Mouse (Mus musculus) lung, embryonic 15.5 days (tissue): Measurements from ENCODE around the gene Fam3c. TPM values are rescaled to one million over a fixed set of nuclear protein-coding genes. Genes with fewer than 3 reads are reported as not detected.
A peak's percentile ranks its signal among the peaks of the same experiment; 100 is the strongest.

Experiments used
- ATAC-seq: fragments of 200-750 bp; cut with Nextera tagmentation; 2 replicates; pipeline ENCODE4 v1.8.0; 2017; ENCODE audit warnings: moderate number of reproducible peaks, borderline replicate concordance; ENCODE audit not compliant: low FRiP score, low TSS enrichment; ENCODE audit errors: extremely low read depth
- H3K27ac ChIP-seq: fragments of 300-500 bp; sonication (generic); 2 replicates; pipeline ENCODE4 v1.5.1; 2015; ENCODE audit warnings: moderate library complexity, mild to moderate bottlenecking, inconsistent platforms
- H3K27me3 ChIP-seq: fragments of 300-500 bp; sonication (generic); 2 replicates; pipeline ENCODE4 v1.6.1; 2015; ENCODE audit warnings: inconsistent platforms
- H3K36me3 ChIP-seq: fragments of 300-500 bp; sonication (generic); 2 replicates; pipeline ENCODE4 v1.6.1; 2015; ENCODE audit warnings: inconsistent platforms
- H3K4me1 ChIP-seq: fragments of 300-500 bp; sonication (generic); 2 replicates; pipeline ENCODE4 v1.6.1; 2015; ENCODE audit warnings: inconsistent platforms
- H3K4me2 ChIP-seq: fragments of 300-500 bp; sonication (generic); 2 replicates; pipeline ENCODE4 v1.6.1; 2015; ENCODE audit warnings: inconsistent platforms, mild to moderate bottlenecking, moderate library complexity
- H3K4me3 ChIP-seq: fragments of 300-500 bp; sonication (generic); 2 replicates; pipeline ENCODE4 v1.5.1; 2015; ENCODE audit warnings: mild to moderate bottlenecking, inconsistent platforms
- H3K9ac ChIP-seq: fragments of 300-500 bp; sonication (generic); 2 replicates; pipeline ENCODE4 v1.6.1; 2015; ENCODE audit warnings: inconsistent platforms
- H3K9me3 ChIP-seq: fragments of 300-500 bp; sonication (generic); 2 replicates; pipeline ENCODE4 v1.6.1; 2016; ENCODE audit warnings: inconsistent platforms
- WGBS: fragments of 180-500 bp; shearing (Covaris S2); methylation state at CpG from one replicate; pipeline ENCODE4 v1.1.7; 2015; 5-methylcytosine and 5-hydroxymethylcytosine counted together
- polyA plus RNA-seq: library from polyadenylated mRNA; unstranded; fragments of >200 nt; fragmentation: Nextera tagmentation; extraction: Ambion mirVana; gene quantifications from 2 replicates; pipeline ENCODE4 v1.2.1, GENCODE M21; 2015

Gene Fam3c
- polyA plus RNA-seq = 74.0 and 84.1 TPM in 2 replicates

DNA sequence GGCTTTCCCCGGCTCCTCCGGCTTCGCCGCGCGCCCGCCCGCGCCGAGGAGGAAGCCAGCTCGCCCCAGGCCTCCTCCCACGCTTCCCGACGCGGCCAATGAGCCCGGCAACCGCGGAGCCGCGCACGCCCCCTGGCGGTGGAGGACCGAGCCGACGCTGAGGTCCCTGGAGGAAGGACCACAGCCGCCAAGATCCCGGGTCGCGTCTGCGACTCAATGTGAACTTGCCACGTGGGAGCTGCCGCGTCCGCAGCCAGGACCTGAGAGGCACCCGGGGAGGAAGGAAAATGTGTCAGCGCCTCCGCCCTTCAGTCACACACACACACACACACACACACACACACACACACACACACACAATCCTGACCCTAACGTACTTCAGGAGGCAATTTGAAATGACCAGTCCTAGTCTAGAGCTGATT is at the start of gene Fam3c:
Gene Fam3c (minus strand): TSS at position 158 of the 422 bp plus-strand sequence.
- H3K4me3 ChIP-seq = peak within 1 kb of the TSS; percentile 90
- H3K27me3 ChIP-seq = no peaks in the 10 kb centered on the region
- H3K36me3 ChIP-seq = no peaks in the 10 kb centered on the region
- H3K9ac ChIP-seq = peak within 1 kb of the TSS; percentile 84
- H3K4me1 ChIP-seq = peaks cover 17% of the 10 kb centered on the region
- H3K4me2 ChIP-seq = peak within 1 kb of the TSS; percentile 73
- ATAC-seq = peak; percentile 97
- WGBS = under 1% methylated on average over 33 of the region's 38 CpGs
- no peaks in the 10 kb centered on the region for H3K9me3 ChIP-seq
- peak within 1 kb of the TSS; percentile 92 for H3K27ac ChIP-seq

DNA sequence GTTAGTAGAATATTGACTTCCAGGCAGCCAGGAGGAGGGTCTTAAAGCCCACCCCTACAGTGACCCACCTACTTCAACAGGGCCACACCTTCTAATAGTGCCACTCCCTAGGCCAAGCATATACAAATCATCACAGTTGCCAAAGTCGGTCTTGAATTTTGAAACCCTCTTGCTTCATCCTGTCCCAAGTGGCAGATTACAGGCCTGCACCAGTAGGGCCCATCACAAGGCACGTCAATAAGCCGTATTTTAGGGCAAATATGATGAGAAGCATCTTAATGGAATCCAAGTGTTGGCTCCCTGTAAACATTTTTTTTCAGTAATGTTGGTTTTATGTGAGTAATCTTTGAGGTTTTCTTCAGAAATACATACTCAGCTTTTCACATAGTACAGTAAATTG is 49.0 kb upstream of the Fam3c start:
- Histone ChIP-seq H3K4me2 (no peak overlapping the region), H3K4me1 (no peaks in the 10 kb centered on the region), H3K9ac (no peak overlapping the region), H3K27ac (no peak overlapping the region), H3K9me3 (no peaks in the 10 kb centered on the region), H3K36me3 (no peaks in the 10 kb centered on the region), H3K27me3 (no peaks in the 10 kb centered on the region), H3K4me3 (no peak overlapping the region)
- WGBS = 77% methylated on average over 3 of the region's 3 CpGs
- ATAC-seq = no peak

DNA sequence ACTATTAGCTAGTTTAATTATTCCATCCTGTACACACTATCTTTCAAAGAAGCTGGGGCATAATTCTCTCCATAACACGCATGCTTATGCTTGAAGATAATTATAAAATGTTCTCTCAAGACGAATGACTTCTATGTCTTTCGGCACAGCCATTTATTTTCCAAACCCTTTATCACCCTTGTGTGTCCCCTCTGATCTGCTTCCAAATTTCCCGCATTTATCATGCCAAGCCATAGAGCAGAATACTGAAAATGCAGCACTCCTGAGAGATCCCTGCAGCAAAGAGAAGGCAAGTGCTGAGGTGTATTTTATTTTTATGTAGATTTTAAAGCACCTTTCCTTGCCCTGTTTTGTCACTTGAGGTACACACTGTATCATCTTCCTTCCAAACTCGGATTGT is 47.7 kb upstream of the Fam3c start:
- 64% methylated on average over 5 of the region's 5 CpGs for WGBS
- no peak for ATAC-seq
- no peaks in the 10 kb centered on the region for H3K36me3 ChIP-seq

DNA sequence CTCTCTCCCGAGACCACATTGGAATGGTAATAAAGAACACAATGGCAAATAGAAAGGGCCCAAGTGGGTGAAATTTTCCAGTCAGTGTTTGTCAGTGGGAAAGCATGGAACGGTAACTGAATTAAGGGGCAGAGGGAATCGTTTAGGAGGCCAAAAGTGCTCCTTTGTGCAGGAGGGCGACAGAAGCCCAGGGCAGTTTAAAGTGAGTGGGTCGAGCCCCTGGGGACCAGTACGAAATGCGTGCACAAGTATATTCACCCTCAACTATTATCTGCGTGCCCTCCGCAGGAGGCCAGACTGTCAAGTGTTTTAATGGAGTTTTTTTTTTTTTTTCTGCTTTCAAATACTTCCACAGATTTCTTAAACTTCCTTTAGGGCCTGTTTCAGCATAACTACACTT is 47.3 kb upstream of the Fam3c start:
- no peaks in the 10 kb centered on the region for H3K36me3 ChIP-seq
- no peak for ATAC-seq
- no peak overlapping the region for H3K4me3 ChIP-seq
- H3K9ac ChIP-seq = no peak overlapping the region
- H3K4me1 ChIP-seq = no peaks in the 10 kb centered on the region
- no peak overlapping the region for H3K27ac ChIP-seq
- no peaks in the 10 kb centered on the region for H3K9me3 ChIP-seq
- no peak overlapping the region for H3K4me2 ChIP-seq
- 69% methylated on average over 9 of the region's 9 CpGs for WGBS
- no peaks in the 10 kb centered on the region for H3K27me3 ChIP-seq

More for the DNA sequence above, 47.7 kb upstream of the Fam3c start:
- Histone ChIP-seq H3K4me3 (no peak overlapping the region), H3K4me1 (no peaks in the 10 kb centered on the region), H3K27me3 (no peaks in the 10 kb centered on the region), H3K9ac (no peak overlapping the region), H3K9me3 (no peaks in the 10 kb centered on the region), H3K27ac (no peak overlapping the region), H3K4me2 (no peak overlapping the region)

DNA sequence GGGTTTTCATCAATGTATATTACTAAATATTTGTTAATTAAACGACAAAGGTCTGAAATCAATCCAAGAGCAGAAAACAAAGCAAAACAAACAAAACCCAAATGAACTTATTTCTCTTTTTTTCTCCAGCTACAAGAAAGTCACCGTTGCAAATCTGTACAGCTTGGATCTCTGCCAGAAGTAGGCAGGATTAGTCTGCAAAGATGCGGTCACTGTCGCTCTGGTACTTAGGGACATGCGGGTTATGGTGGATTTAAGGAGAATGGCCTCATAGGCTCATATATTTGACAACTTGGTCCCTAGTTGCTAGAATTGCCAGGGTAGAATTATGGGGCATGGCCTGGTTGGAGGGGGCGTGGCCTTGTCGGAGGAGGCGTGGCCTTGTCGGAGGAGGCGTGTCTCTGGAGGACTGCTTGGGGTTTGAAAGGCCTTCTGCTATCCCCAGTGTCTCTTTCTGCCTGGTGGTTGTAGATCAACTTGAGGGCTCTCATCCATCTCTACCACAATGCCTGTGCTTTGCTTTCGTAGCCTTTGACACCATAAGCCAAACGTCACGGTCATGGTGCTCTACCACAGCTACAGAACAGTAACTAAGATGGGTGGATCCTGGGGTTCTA is 46.6 kb upstream of the Fam3c start:
- Histone ChIP-seq H3K4me1 (no peaks in the 10 kb centered on the region), H3K27ac (no peak overlapping the region), H3K9me3 (no peaks in the 10 kb centered on the region), H3K4me3 (no peak overlapping the region), H3K36me3 (no peaks in the 10 kb centered on the region), H3K4me2 (no peak overlapping the region), H3K27me3 (no peaks in the 10 kb centered on the region), H3K9ac (no peak overlapping the region)
- WGBS = 78% methylated on average over 13 of the region's 13 CpGs
- no peak for ATAC-seq

DNA sequence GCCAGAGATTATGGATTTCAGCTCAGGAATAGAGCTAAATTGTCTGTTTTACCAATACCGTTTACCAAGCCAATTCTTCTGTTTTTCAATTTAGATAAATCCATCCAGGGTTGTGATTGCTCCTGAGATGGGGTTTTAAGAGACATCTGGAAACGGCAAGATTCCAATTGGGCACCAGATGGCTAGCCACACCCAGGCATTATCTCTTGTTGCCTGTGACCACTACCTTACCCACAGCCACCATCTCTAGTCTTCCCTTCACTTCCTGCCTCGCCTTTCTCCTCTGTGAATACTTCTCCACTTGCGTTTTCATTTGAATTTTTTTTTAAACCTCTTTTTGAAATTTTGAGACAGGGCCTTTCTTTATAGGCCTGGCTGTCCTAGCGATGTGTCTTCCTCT is 46.0 kb upstream of the Fam3c start:
- 78% methylated on average over 5 of the region's 5 CpGs for WGBS
- ATAC-seq = no peak
- H3K4me1 ChIP-seq = no peaks in the 10 kb centered on the region

DNA sequence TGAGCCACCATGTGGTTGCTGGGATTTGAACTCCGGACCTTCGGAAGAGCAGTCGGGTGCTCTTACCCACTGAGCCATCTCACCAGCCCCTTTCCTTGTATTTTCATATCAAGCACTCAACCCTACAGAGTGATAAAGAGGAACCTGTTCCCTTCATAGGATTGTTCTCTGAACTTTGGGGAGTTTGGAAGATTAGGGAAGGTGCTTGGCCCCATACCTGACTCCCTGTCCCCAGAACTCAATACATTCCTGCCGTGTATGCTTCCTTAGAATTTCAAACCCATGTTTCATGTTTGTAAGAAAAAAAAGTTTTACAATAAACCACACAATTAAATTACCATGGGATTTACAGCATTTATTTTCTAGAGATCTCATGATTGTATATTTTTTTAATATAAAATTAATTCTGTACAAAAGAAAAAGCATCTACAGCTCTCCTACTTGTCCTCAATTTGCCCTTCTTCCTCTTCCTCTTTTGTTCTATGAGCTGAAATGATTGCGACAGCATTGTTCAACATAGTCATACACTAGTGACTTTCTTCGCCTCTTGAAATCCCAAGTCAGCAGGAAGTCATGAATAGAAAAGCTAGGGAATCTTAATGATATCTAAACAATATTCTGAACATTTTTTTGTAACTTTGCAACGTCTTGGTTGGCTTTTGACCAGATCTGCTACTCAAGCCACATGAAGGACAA is 42.2 kb upstream of the Fam3c start:
- Histone ChIP-seq H3K4me2 (no peak overlapping the region), H3K36me3 (no peaks in the 10 kb centered on the region), H3K27me3 (no peaks in the 10 kb centered on the region), H3K9me3 (no peaks in the 10 kb centered on the region), H3K27ac (no peak overlapping the region), H3K4me3 (no peak overlapping the region), H3K4me1 (no peaks in the 10 kb centered on the region), H3K9ac (no peak overlapping the region)
- ATAC-seq = no peak
- WGBS = 85% methylated on average over 7 of the region's 7 CpGs

More for the DNA sequence above, 46.0 kb upstream of the Fam3c start:
- H3K4me3 ChIP-seq = no peak overlapping the region
- H3K27me3 ChIP-seq = no peaks in the 10 kb centered on the region
- H3K9ac ChIP-seq = no peak overlapping the region
- H3K4me2 ChIP-seq = no peak overlapping the region
- H3K27ac ChIP-seq = no peak overlapping the region
- no peaks in the 10 kb centered on the region for H3K36me3 ChIP-seq
- no peaks in the 10 kb centered on the region for H3K9me3 ChIP-seq

DNA sequence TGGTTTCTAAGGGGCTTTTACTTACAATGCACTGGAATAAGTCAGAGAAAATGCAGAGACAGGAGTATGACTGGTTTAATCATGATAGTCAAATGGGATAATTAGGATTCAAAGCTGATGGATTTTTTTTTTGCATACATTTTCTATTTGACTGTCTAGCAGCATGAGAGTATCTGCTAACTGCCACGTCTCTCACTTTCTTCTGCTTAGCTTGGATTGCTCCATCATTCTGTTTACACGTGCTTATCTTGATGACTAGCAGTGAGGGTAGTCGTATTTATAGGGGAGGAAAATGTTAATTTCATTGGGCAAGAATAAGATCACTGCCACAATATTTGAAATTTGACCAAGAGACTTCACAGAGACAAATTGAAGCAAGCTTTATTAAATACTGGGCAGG is 39.2 kb upstream of the Fam3c start:
- Histone ChIP-seq H3K4me1 (0 out of 2 replicates have a peak, but pooled peaks cover 5% of the 10 kb centered on the region), H3K27me3 (no peaks in the 10 kb centered on the region), H3K9me3 (no peaks in the 10 kb centered on the region), H3K4me3 (no peak overlapping the region), H3K27ac (no peak overlapping the region), H3K9ac (no peak overlapping the region), H3K36me3 (no peaks in the 10 kb centered on the region), H3K4me2 (no peak overlapping the region)
- 26% methylated on average over 3 of the region's 3 CpGs for WGBS
- no peak for ATAC-seq

DNA sequence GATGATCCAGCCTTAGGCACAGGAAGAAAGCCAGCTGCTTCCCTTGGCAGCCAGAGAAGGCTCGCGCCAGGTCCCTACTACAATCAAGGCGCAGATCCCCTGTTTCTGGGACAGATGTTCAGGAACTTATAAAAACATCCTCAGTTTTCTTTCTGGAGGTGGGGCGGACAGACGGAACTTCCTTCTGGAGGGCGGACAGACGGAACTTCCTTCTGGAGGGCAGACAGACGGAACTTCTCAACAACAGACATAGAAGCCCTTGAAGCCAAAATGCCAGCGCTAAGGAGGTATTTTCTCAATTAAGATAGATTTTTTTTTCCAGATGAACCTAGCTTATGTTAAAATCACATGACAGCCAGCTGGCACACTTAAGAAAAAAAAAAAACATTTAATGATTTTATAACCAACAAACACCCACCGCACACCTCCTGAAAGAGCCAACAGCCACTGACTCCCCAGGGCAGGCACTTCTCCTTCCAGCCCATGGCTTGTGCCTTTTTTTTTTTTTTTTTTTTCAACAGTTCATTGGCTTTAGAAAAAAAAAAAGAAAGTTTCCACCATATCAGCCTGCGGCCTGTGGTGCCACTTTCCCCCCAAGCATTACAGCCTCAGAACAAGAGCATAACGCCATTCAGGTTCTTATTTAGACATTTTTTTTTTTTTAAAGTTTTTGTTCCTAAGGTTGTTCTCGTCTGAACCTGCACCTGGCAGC is 34.8 kb upstream of the Fam3c start:
- H3K9ac ChIP-seq = no peak overlapping the region
- no peak overlapping the region for H3K27ac ChIP-seq
- 0 out of 2 replicates have a peak, but pooled peaks cover 5% of the 10 kb centered on the region for H3K4me1 ChIP-seq
- no peaks in the 10 kb centered on the region for H3K27me3 ChIP-seq
- no peak overlapping the region for H3K4me2 ChIP-seq
- H3K36me3 ChIP-seq = no peaks in the 10 kb centered on the region
- no peak for ATAC-seq
- no peaks in the 10 kb centered on the region for H3K9me3 ChIP-seq
- no peak overlapping the region for H3K4me3 ChIP-seq
- WGBS = 63% methylated on average over 13 of the region's 13 CpGs

DNA sequence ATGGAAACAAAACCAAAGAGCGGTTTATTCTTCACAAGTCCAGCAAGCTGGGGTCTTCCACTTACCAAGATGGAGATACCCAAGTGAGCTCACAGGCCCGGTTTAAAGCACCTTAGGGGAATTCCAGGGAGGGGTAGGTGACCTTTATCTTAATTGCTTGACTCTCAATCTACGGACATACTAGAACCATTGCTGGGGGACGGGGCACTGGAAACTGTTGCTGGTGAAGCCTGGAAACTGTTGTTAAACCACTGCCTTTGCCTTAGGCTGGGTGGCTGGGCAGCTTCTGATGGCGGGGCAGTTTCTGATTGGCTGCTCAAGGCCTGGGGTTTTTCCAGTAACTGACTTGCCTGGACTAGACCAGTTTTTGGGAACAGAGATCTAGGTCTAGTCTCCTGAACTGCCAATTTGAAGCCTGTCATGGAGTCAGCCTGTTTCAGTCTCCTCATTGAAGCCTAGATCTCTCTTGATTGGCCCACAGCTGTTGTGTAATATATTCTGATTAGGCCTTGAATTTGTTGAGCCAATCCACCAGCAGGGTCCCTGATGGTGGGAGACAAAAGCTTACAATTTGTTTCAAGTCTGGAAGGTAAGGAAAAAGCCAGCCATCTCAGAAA is 29.3 kb upstream of the Fam3c start:
- Histone ChIP-seq H3K4me3 (no peak overlapping the region), H3K27me3 (no peaks in the 10 kb centered on the region), H3K4me1 (no peaks in the 10 kb centered on the region), H3K9ac (no peak overlapping the region), H3K27ac (no peak overlapping the region), H3K9me3 (no peaks in the 10 kb centered on the region), H3K4me2 (no peak overlapping the region), H3K36me3 (no peaks in the 10 kb centered on the region)
- no peak for ATAC-seq
- 88% methylated on average over 5 of the region's 5 CpGs for WGBS

DNA sequence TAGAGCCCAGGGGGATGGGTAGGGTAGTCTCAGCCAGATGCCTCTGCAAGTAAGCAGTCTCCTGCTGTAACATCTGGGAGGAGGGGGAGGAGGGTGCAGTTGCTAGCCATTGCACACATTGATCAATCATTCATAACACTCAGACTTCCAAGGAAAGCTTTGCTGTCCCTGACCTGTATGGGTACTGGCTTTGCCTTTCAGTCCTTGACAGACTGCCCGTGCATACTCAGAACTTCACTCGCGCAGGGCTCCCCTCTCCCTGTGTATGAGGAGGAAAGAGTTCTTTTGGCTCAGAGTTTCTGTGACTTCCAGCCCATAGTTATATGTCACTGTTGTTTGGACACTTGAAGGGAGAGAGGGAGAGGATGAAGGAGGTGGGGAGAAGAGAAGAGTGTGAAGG is 24.2 kb upstream of the Fam3c start:
- Histone ChIP-seq H3K27me3 (no peaks in the 10 kb centered on the region), H3K36me3 (no peaks in the 10 kb centered on the region), H3K9me3 (no peaks in the 10 kb centered on the region), H3K4me1 (no peaks in the 10 kb centered on the region), H3K27ac (no peak overlapping the region), H3K9ac (no peak overlapping the region), H3K4me2 (no peak overlapping the region), H3K4me3 (no peak overlapping the region)
- WGBS = 54% methylated on average over 3 of the region's 3 CpGs
- peak; percentile 55; the same call in 1 of the 2 replicates for ATAC-seq

DNA sequence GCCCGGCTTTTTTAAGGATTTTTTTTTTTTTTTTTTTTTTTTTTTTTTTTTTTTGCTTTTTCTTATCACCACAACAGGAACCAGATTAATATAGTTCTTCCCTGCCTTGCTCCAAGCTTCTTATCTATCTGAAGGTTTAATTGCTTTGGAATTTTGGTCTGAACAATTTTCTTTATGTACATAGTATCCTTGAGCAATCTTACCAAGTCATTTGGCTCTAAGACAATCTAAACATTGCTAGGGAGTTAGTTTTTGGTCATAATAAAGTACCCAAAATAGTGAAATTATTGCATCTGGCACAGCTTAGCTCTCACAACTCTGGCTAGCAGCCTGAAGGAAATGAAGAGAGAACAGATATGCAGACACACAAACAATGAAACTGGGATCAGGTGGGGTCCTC is 23.8 kb upstream of the Fam3c start:
- no peaks in the 10 kb centered on the region for H3K4me1 ChIP-seq
- no peak overlapping the region for H3K4me3 ChIP-seq
- no peaks in the 10 kb centered on the region for H3K36me3 ChIP-seq
- no peaks in the 10 kb centered on the region for H3K27me3 ChIP-seq
- H3K4me2 ChIP-seq = no peak overlapping the region
- no peak overlapping the region for H3K9ac ChIP-seq
- H3K27ac ChIP-seq = no peak overlapping the region
- WGBS = 88% methylated on average over 1 of the region's 1 CpGs
- ATAC-seq = no peak
- H3K9me3 ChIP-seq = no peaks in the 10 kb centered on the region
